Mouse (Mus musculus) stomach, postnatal 0 days (tissue): ENCODE measurements at regions not wholly inside any gene's neighbourhood (a gene's known extent, or its start where the extent isn't known, plus 50 kb on each side); places are given as distances from the start of the nearest gene placed in this dataset.

Experiments used
- CTCF ChIP-seq: IDR thresholded peaks from 2 replicates; pipeline ENCODE4 v1.5.1; 2016; ENCODE audit warnings: antibody characterized with exemption, low read depth, mild to moderate bottlenecking, moderate library complexity
- EP300 ChIP-seq: optimal IDR thresholded peaks from 2 replicates; pipeline ENCODE3; 2016; ENCODE audit warnings: antibody characterized with exemption

DNA sequence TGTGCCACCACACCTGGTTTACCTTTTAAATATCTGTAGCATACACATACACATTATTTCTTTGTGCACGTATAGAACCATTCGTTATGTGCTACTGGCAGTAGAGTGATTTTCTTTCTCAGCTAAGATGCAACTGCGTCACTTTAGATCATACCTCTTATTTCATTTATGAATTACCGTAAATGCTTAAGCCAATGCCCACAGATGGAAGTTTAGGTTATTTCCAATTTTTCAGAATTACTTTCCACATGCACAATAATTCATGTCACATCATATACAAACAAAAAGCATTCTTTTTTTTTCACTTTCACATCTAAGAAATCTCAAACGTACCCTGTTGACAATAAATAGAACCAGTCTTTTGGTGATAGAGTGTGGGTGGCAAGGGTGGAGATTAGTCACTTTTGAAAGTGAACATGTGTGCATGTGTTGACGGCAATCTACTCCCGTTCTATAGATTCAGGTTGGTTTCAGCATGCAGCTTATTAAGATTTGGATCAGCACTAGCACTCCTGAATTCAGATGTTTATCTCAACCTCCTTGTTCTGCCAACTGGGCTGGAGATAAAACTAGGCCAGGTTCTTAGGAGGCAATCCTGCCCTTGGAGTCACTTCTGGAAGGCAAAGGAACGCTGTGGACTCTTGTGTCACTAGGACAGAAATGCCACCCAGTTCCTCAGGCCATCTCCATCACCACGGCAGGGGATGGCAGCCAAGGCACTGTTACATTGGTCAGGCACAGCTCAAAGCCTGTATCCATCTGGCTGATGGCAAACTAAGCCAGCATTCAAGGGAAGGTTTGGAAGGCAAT, 53.1 kb upstream of the Bcl2l14 start:
- TF ChIP-seq CTCF (no peak), EP300 (no peak)
